Mouse (Mus musculus) naive thymus-derived CD4-positive, alpha-beta T cell, adult 5 months (primary cell): ENCODE results near the gene Mfap2. TPM values are rescaled to one million over a fixed set of nuclear protein-coding genes. Genes with fewer than 3 reads are reported as not detected.

Experiments
- polyA plus RNA-seq: library from polyadenylated mRNA; unstranded; fragments of 100-300 nt; shearing (Covaris generic); gene quantifications from one replicate; pipeline ENCODE4 v1.2.1, GENCODE M21; 2017

Mfap2 gene
- not detected for polyA plus RNA-seq

DNA sequence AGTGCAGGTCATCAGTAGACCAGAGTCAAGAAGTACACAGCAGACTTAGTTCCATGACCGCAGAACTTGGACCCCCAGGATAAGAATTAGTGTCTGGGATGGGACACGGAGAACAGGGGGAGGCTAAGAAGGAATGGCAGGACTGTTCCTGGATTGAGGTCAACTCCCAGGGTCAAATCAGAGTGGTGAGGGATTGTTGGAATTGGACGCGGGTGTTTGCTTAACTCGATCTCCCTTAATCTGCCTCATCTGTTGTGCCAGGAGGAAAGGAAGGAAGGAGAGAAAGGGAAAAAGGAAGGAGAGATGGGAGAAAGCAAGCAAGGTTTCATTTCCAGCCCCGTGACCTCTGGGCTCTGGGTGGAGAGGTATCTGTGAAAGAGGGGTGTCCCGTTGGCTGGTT is at the start of gene Mfap2:
Gene Mfap2 (plus strand): TSS at position 301 of the 400 bp plus-strand sequence.

DNA sequence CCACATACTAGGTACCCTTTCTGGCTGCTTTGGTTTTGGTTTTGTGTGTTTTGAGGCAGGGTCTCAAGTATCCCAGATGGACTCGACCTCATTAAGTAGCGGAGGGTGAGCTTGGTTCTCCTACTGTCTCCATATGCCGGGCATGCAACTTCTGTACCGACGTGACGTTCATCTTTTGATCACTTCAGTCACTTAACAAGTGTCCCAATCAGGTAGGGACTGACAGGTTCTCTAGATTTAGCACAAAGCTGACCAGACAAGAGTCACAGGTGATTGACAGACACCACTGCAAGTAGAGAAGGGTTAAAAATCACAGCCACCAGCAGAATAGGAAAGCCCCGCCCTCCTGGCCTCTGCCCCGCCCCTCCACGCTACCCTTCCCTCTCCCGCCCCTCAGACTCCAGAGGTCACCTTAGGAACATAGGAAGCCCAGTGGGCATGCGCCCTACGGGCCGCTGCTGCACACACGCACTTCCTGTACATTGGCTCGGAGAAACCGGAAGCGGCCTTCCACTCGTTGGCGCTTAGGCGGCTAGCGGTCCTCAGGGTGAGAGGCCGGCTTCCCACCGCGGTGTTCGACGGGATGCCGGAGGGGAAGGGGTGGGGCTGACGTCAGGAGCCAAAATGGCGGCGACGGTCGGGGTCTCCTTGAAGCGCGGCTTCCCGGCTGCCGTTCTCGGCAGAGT is 49.3 kb upstream of the Mfap2 start, which contains the start of gene Sdhb:
Gene Sdhb (plus strand): TSS at position 423 of the 686 bp plus-strand sequence.

GRCm38 (mm10) chr4:140986711-140987395 is 23.4 kb upstream of the Mfap2 start, which contains the start of gene Atp13a2:
TSS of gene Atp13a2 (plus strand) at chr4:140986873.

GRCm38 (mm10) chr4:141060426-141061301 is 50.4 kb downstream of the Mfap2 start, which contains the start of gene Crocc:
TSS of gene Crocc (minus strand) at chr4:141060550.

Other genes starting within 250 kb of the Mfap2 start
- 0.35 TPM for gene Padi4, start 236.2 kb upstream of the Mfap2 start, polyA plus RNA-seq
- gene Padi3, start 199.8 kb upstream of the Mfap2 start, polyA plus RNA-seq: 0.49 TPM
- gene Padi1, start 164.6 kb upstream of the Mfap2 start, polyA plus RNA-seq: 0.34 TPM
- gene Padi2, start 104.1 kb upstream of the Mfap2 start, polyA plus RNA-seq: 19.7 TPM
- gene Sdhb, start 49.2 kb upstream of the Mfap2 start, polyA plus RNA-seq: 177 TPM
- 33.3 TPM for gene Atp13a2, start 23.5 kb upstream of the Mfap2 start, polyA plus RNA-seq
- gene Crocc, start 50.1 kb downstream of the Mfap2 start, polyA plus RNA-seq: 4.4 TPM
- 150 TPM for gene Necap2, start 67.9 kb downstream of the Mfap2 start, polyA plus RNA-seq
- gene Spata21, start 77.9 kb downstream of the Mfap2 start, polyA plus RNA-seq: 0.55 TPM
- 69.7 TPM for gene Szrd1, start 129.4 kb downstream of the Mfap2 start, polyA plus RNA-seq
- 31.4 TPM for gene Fbxo42, start 137.5 kb downstream of the Mfap2 start, polyA plus RNA-seq
- gene Rsg1, start 203.5 kb downstream of the Mfap2 start, polyA plus RNA-seq: 4.6 TPM
- not detected for gene Arhgef19, start 229.1 kb downstream of the Mfap2 start, polyA plus RNA-seq